Mouse (Mus musculus): Measurements from ENCODE around the gene Aloxe3. TPM values are rescaled to one million over a fixed set of nuclear protein-coding genes. Genes with fewer than 3 reads are reported as not detected.
A peak's percentile ranks its signal among the peaks of the same experiment; 100 is the strongest.

Gene Aloxe3
- polyA plus RNA-seq, 1 experiment from 2014 or later, result 0.09 TPM

DNA sequence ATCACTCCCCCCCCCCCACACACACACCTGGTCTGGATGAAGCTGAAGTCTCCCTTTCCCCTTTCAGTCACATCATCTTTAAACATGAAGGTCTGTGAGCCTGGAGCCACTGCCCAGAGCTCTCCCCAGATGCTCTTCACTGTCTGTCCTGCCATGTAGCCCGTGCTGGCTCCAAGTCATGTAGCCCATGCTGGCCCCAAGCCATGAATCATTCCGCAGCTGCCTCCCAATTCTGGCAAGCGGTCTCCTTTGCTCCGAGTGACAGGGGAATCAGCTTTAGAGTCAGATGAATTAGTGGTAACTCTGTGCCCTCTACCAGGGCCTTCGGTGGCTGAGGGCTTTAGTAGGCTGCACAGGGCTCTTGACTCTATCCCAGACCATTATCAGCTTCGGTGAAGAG lies 24.0 kb downstream of the Aloxe3 start:
- H3K4me3 ChIP-seq (ENCODE audit: control insufficient read depth in 1 of 2, insufficient read depth in 1 of 2, low read depth in 1 of 2, low read length in 2 of 2), result no peak overlapping the region
- H3K4me2 ChIP-seq (ENCODE audit: low read length), result no peak overlapping the region
- peaks cover 5 to 6% of the 10 kb centered on the region in 2 experiments; a peak in 3 of 4 replicates for H3K4me1 ChIP-seq (ENCODE audit: control insufficient read depth in 2 of 2, insufficient read depth in 2 of 2, low read length in 2 of 2)
- 0 out of 2 replicates have a peak overlapping the region, but pooled peaks have one; percentile 3 for H3K9ac ChIP-seq (ENCODE audit: low read length)
- ATAC-seq (ENCODE audit: insufficient number of reproducible peaks, insufficient read depth, low FRiP score, low read depth), result no peak
- H3K27ac ChIP-seq (replicated peaks in 1 of 2; ENCODE audit: control insufficient read depth in 1 of 2, insufficient read depth in 1 of 2, low read depth in 2 of 2, low read length in 2 of 2), result no peak overlapping the region
- peaks cover 23% of the 10 kb centered on the region; the same call in 1 of the 2 replicates for H3K27me3 ChIP-seq (ENCODE audit: control insufficient read depth, insufficient read depth, low read length)
- no peaks in the 10 kb centered on the region for H3K36me3 ChIP-seq (ENCODE audit: control insufficient read depth, insufficient read depth, low read length)
- no peaks in the 10 kb centered on the region for H3K9me3 ChIP-seq (ENCODE audit: control insufficient read depth, low read length)
- 43% methylated on average over 6 of the region's 6 CpGs for WGBS

DNA sequence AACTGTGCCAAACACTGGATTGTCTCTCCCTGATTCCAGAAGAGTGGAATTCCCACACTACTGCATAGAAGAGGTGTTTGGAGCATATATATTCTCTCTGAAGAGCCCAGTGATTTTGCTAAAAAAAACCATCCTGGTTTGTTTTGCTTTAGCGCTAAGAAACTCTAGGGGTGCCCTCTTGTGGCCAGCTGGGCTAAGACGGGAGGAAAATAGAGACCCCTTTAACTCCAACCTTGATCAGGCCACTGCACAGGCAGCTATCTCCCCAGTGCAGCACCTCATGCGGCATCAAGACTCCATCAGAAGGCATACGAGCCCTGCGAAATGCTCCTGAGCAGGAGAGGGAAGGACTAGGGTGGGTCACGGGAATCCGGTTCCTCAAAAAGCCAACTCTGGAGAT lies 24.7 kb downstream of the Aloxe3 start:
- no peak for ATAC-seq (ENCODE audit: insufficient number of reproducible peaks, insufficient read depth, low FRiP score, low read depth)
- 5% methylated on average over 7 of the region's 7 CpGs for WGBS
- peak overlapping the region; percentile 8 to 17; a peak in 3 of 4 replicates for H3K4me3 ChIP-seq (ENCODE audit: control insufficient read depth in 1 of 2, insufficient read depth in 1 of 2, low read depth in 1 of 2, low read length in 2 of 2)
- H3K27ac ChIP-seq (replicated peaks in 1 of 2; ENCODE audit: control insufficient read depth in 1 of 2, insufficient read depth in 1 of 2, low read depth in 2 of 2, low read length in 2 of 2), result no peak overlapping the region
- H3K4me1 ChIP-seq (ENCODE audit: control insufficient read depth in 2 of 2, insufficient read depth in 2 of 2, low read length in 2 of 2), result peaks cover 5 to 6% of the 10 kb centered on the region in 2 experiments; a peak in 3 of 4 replicates
- H3K36me3 ChIP-seq (ENCODE audit: control insufficient read depth, insufficient read depth, low read length), result no peaks in the 10 kb centered on the region
- no peaks in the 10 kb centered on the region for H3K9me3 ChIP-seq (ENCODE audit: control insufficient read depth, low read length)
- peak overlapping the region; percentile 4; the same call in 1 of the 2 replicates for H3K9ac ChIP-seq (ENCODE audit: low read length)
- peak overlapping the region; percentile 40 for H3K4me2 ChIP-seq (ENCODE audit: low read length)
- H3K27me3 ChIP-seq (ENCODE audit: control insufficient read depth, insufficient read depth, low read length), result peaks cover 29% of the 10 kb centered on the region; the same call in 1 of the 2 replicates

DNA sequence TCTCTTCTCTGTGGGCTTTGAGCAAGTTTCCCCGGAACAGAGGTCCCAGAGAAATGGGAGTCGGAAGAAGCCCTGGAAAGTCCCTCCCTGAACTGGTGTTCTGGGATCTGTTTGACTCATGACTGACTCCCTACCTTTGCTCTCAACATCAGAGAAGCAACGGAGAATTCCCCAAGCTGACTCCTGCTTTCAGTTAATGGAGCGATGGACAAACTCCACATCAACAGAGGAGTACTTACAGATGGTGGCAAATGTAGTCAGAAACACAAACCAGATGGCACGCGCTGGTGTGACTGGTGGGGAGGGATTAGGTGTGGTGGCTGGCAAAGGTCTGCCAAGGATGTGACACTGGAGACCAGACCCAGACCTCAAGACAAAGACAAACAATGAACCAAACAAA lies 25.3 kb downstream of the Aloxe3 start:
- no peak overlapping the region for H3K27ac ChIP-seq (replicated peaks in 1 of 2; ENCODE audit: control insufficient read depth in 1 of 2, insufficient read depth in 1 of 2, low read depth in 2 of 2, low read length in 2 of 2)
- 50% methylated on average over 6 of the region's 6 CpGs for WGBS
- H3K4me3 ChIP-seq (ENCODE audit: control insufficient read depth in 1 of 2, insufficient read depth in 1 of 2, low read depth in 1 of 2, low read length in 2 of 2), result peak overlapping the region; percentile 8 to 17; a peak in 2 of 4 replicates
- H3K9me3 ChIP-seq (ENCODE audit: control insufficient read depth, low read length), result no peaks in the 10 kb centered on the region
- H3K9ac ChIP-seq (ENCODE audit: low read length), result peak overlapping the region; percentile 4; the same call in 1 of the 2 replicates
- peaks cover 5 to 6% of the 10 kb centered on the region in 2 experiments; a peak in 3 of 4 replicates for H3K4me1 ChIP-seq (ENCODE audit: control insufficient read depth in 2 of 2, insufficient read depth in 2 of 2, low read length in 2 of 2)
- H3K4me2 ChIP-seq (ENCODE audit: low read length), result peak overlapping the region; percentile 40
- no peak for ATAC-seq (ENCODE audit: insufficient number of reproducible peaks, insufficient read depth, low FRiP score, low read depth)
- no peaks in the 10 kb centered on the region for H3K36me3 ChIP-seq (ENCODE audit: control insufficient read depth, insufficient read depth, low read length)
- peaks cover 31% of the 10 kb centered on the region; the same call in 1 of the 2 replicates for H3K27me3 ChIP-seq (ENCODE audit: control insufficient read depth, insufficient read depth, low read length)

DNA sequence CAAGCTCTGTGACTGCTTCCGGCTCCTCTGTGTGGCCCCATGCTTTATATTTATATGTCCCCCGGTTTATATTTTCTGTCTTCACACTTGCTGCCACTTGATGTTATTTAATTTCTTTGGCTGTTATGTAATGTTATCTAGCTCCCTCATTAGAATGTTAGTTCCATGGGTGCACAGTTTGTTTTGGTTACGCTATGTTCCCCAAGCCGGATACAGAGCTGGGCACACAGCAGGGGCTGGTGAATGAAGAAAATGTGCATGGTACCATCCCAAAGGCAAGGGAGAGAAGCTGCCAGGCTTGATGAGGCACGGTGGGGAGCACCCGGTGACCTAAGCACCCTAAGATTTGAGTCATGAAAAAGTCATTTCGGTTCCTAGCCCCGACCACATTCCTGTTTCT lies 28.1 kb downstream of the Aloxe3 start:
- no peak for ATAC-seq (ENCODE audit: insufficient number of reproducible peaks, insufficient read depth, low FRiP score, low read depth)
- Histone ChIP-seq H3K4me1 (ENCODE audit: control insufficient read depth in 2 of 2, insufficient read depth in 2 of 2, low read length in 2 of 2) (peaks cover 6 to 7% of the 10 kb centered on the region in 2 experiments; a peak in 3 of 4 replicates), H3K4me3 (ENCODE audit: control insufficient read depth in 1 of 2, insufficient read depth in 1 of 2, low read depth in 1 of 2, low read length in 2 of 2) (no peak overlapping the region), H3K27me3 (ENCODE audit: control insufficient read depth, insufficient read depth, low read length) (peaks cover 59% of the 10 kb centered on the region), H3K36me3 (ENCODE audit: control insufficient read depth, insufficient read depth, low read length) (no peaks in the 10 kb centered on the region), H3K9me3 (ENCODE audit: control insufficient read depth, low read length) (no peaks in the 10 kb centered on the region), H3K27ac (replicated peaks in 1 of 2; ENCODE audit: control insufficient read depth in 1 of 2, insufficient read depth in 1 of 2, low read depth in 2 of 2, low read length in 2 of 2) (no peak overlapping the region), H3K4me2 (ENCODE audit: low read length) (no peak overlapping the region), H3K9ac (ENCODE audit: low read length) (no peak overlapping the region)
- 75% methylated on average over 8 of the region's 8 CpGs for WGBS

DNA sequence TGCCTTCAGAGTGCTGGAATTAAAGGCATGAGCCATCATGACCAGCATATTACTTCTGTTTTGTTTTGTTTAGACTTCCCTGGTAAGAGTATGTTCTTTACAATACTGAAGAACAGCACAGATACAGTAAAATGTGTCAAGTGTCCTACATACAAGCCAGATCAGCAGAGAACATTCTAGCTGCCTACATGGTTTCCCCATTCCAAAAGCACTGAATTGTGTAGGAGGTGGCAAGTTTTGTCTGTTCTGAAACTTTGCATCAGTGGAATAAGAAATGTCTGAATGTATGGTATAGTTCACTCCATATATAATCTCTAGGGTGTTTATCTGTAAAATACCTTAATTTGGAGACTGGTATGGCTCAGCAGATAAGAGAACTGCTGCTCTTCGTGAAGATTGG lies 29.7 kb downstream of the Aloxe3 start:
- ATAC-seq (ENCODE audit: insufficient number of reproducible peaks, insufficient read depth, low FRiP score, low read depth), result no peak
- 20% methylated on average over 1 of the region's 1 CpGs for WGBS

DNA sequence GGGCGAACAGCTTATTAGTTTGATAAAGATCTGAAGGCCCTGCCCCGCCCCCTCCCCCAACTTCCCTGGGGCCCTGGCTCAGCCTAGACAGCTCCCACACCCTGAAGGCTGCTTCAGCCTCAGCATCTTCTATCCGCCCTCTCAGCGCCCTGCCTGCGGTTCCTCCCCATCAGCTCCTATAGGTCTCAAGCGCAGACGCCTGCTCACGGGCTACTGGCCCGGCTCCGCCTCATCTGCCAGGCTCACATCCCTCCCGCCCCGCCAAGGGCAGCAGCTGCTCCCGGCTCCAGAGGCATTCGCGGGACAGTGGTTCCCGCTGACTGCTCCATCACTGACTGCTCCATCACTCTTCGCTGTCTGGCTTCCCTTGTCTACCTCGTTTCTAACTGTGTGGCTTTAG lies 31.1 kb downstream of the Aloxe3 start, which contains the start of gene Alox12b:
Gene Alox12b, plus strand, starts transcription at position 190 of the 400 bp plus-strand sequence.
- H3K27me3 ChIP-seq (ENCODE audit: control insufficient read depth, insufficient read depth, low read length), result peaks cover 61% of the 10 kb centered on the region
- peaks cover 0 to 2% of the 10 kb centered on the region in 2 experiments; a peak in 1 of 4 replicates for H3K4me1 ChIP-seq (ENCODE audit: control insufficient read depth in 2 of 2, insufficient read depth in 2 of 2, low read length in 2 of 2)
- no peak within 1 kb of the TSS for H3K9ac ChIP-seq (ENCODE audit: low read length)
- H3K4me3 ChIP-seq (ENCODE audit: control insufficient read depth in 1 of 2, insufficient read depth in 1 of 2, low read depth in 1 of 2, low read length in 2 of 2), result no peak within 1 kb of the TSS
- no peaks in the 10 kb centered on the region for H3K36me3 ChIP-seq (ENCODE audit: control insufficient read depth, insufficient read depth, low read length)
- peak within 1 kb of the TSS; percentile 22 for H3K4me2 ChIP-seq (ENCODE audit: low read length)
- WGBS, result 3% methylated on average over 18 of the region's 18 CpGs
- no peak within 1 kb of the TSS for H3K27ac ChIP-seq (replicated peaks in 1 of 2; ENCODE audit: control insufficient read depth in 1 of 2, insufficient read depth in 1 of 2, low read depth in 2 of 2, low read length in 2 of 2)
- no peaks in the 10 kb centered on the region for H3K9me3 ChIP-seq (ENCODE audit: control insufficient read depth, low read length)
- ATAC-seq (ENCODE audit: insufficient number of reproducible peaks, insufficient read depth, low FRiP score, low read depth), result no peak

More for the DNA sequence above, 29.7 kb downstream of the Aloxe3 start:
- no peaks in the 10 kb centered on the region for H3K36me3 ChIP-seq (ENCODE audit: control insufficient read depth, insufficient read depth, low read length)
- no peaks in the 10 kb centered on the region for H3K9me3 ChIP-seq (ENCODE audit: control insufficient read depth, low read length)
- peaks cover 0 to 5% of the 10 kb centered on the region in 2 experiments; a peak in 1 of 4 replicates for H3K4me1 ChIP-seq (ENCODE audit: control insufficient read depth in 2 of 2, insufficient read depth in 2 of 2, low read length in 2 of 2)
- no peak overlapping the region for H3K27ac ChIP-seq (replicated peaks in 1 of 2; ENCODE audit: control insufficient read depth in 1 of 2, insufficient read depth in 1 of 2, low read depth in 2 of 2, low read length in 2 of 2)
- H3K4me2 ChIP-seq (ENCODE audit: low read length), result no peak overlapping the region
- no peak overlapping the region for H3K4me3 ChIP-seq (ENCODE audit: control insufficient read depth in 1 of 2, insufficient read depth in 1 of 2, low read depth in 1 of 2, low read length in 2 of 2)
- H3K27me3 ChIP-seq (ENCODE audit: control insufficient read depth, insufficient read depth, low read length), result peaks cover 65% of the 10 kb centered on the region
- no peak overlapping the region for H3K9ac ChIP-seq (ENCODE audit: low read length)

DNA sequence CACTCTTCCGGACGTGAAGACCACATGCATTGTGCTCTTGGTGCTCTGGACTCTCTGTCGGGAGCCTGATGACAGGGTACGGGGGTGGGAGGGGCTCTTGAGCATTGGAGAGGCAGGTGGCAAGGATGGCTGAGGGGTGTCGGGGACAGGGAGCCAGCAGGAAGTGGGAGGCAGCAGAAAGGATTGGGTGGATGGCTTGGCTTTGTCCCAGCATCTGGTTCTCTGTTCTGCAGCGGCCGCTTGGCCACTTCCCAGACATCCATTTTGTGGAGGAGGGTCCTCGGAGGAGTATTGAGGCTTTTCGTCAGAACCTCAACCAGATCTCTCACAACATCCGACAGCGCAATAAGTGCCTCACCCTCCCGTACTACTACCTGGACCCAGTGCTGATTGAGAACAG lies 43.6 kb downstream of the Aloxe3 start:
- Histone ChIP-seq H3K9me3 (ENCODE audit: control insufficient read depth, low read length) (no peaks in the 10 kb centered on the region), H3K4me3 (ENCODE audit: control insufficient read depth in 1 of 2, insufficient read depth in 1 of 2, low read depth in 1 of 2, low read length in 2 of 2) (no peak overlapping the region), H3K9ac (ENCODE audit: low read length) (no peak overlapping the region), H3K4me2 (ENCODE audit: low read length) (no peak overlapping the region), H3K4me1 (ENCODE audit: control insufficient read depth in 2 of 2, insufficient read depth in 2 of 2, low read length in 2 of 2) (no peaks in the 10 kb centered on the region), H3K27ac (replicated peaks in 1 of 2; ENCODE audit: control insufficient read depth in 1 of 2, insufficient read depth in 1 of 2, low read depth in 2 of 2, low read length in 2 of 2) (no peak overlapping the region), H3K27me3 (ENCODE audit: control insufficient read depth, insufficient read depth, low read length) (peaks cover 18% of the 10 kb centered on the region), H3K36me3 (ENCODE audit: control insufficient read depth, insufficient read depth, low read length) (no peaks in the 10 kb centered on the region)
- WGBS, result 77% methylated on average over 12 of the region's 12 CpGs
- ATAC-seq (ENCODE audit: insufficient number of reproducible peaks, insufficient read depth, low FRiP score, low read depth), result no peak

DNA sequence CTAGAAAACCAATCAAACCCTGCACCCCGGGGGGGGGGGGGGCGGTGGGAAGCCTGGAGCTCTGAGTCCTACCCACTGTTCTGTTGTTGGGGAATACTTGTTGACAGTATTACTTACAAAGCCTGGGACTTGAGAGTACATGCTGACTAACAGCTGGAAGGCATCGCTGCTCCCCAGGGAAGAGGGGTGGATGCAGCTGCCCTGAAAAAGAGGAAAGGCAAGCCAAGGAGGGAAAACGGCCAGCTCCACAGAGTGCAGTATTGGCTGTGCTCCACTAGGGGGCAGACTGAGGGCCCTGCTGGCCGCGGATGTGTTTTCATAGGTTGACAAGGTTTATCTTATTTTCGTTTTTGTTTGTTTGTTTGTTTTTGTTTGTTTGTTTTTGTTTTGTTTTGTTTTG lies 45.9 kb downstream of the Aloxe3 start:
- WGBS, result 34% methylated on average over 7 of the region's 7 CpGs
- no peaks in the 10 kb centered on the region for H3K36me3 ChIP-seq (ENCODE audit: control insufficient read depth, insufficient read depth, low read length)

More for the DNA sequence above, 45.9 kb downstream of the Aloxe3 start:
- no peak for ATAC-seq (ENCODE audit: insufficient number of reproducible peaks, insufficient read depth, low FRiP score, low read depth)
- Histone ChIP-seq H3K4me2 (ENCODE audit: low read length) (no peak overlapping the region), H3K9me3 (ENCODE audit: control insufficient read depth, low read length) (no peaks in the 10 kb centered on the region), H3K27ac (replicated peaks in 1 of 2; ENCODE audit: control insufficient read depth in 1 of 2, insufficient read depth in 1 of 2, low read depth in 2 of 2, low read length in 2 of 2) (no peak overlapping the region), H3K27me3 (ENCODE audit: control insufficient read depth, insufficient read depth, low read length) (no peaks in the 10 kb centered on the region; the same call in none of the 2 replicates), H3K4me1 (ENCODE audit: control insufficient read depth in 2 of 2, insufficient read depth in 2 of 2, low read length in 2 of 2) (peaks cover 0 to 2% of the 10 kb centered on the region in 2 experiments; a peak in 1 of 4 replicates), H3K4me3 (ENCODE audit: control insufficient read depth in 1 of 2, insufficient read depth in 1 of 2, low read depth in 1 of 2, low read length in 2 of 2) (no peak overlapping the region), H3K9ac (ENCODE audit: low read length) (no peak overlapping the region)
